Mouse (Mus musculus): Measurements from ENCODE around the gene Smtnl2. TPM values are rescaled to one million over a fixed set of nuclear protein-coding genes. Genes with fewer than 3 reads are reported as not detected.
"Not testable (repeated sequence)": the region's sequence is repeated elsewhere in the genome, so short reads cannot be mapped to it uniquely, and the experiment has no call there.

Smtnl2 gene
- total RNA-seq (2021): 1 to 10 TPM in 1 of 2 experiments, under 1 TPM in 1; 0.68 to 1.5 TPM

- DNase-seq (ENCODE audit: low spot score in 2 of 2): peak; percentile 21 to 36
- intact Hi-C loops (cut with DNase I): no loop called here
Measured at GRCm38 (mm10) chr11:72411093-72411921, at the start of gene Smtnl2. TSS of gene Smtnl2 (minus strand) at chr11:72411713.

GRCm38 (mm10) chr11:72458502-72458901 lies 47.0 kb upstream of the Smtnl2 start:
- DNase-seq (ENCODE audit: low spot score in 2 of 2): no peak
- intact Hi-C loops (cut with DNase I): loop anchor here (5.0 kb wide), 1 partner anchor 74 kb away; no protein-coding TSS in a partner anchor

- no peak for DNase-seq (ENCODE audit: low spot score in 2 of 2)
- intact Hi-C loops (cut with DNase I): loop anchor here (5.0 kb wide), 1 partner anchor 74 kb away; no protein-coding TSS in a partner anchor
Measured at GRCm38 (mm10) chr11:72457995-72458496, 46.5 kb upstream of the Smtnl2 start.

- DNase-seq (ENCODE audit: low spot score in 2 of 2): no peak
- intact Hi-C loops (cut with DNase I): loop anchor here (5.0 kb wide), 1 partner anchor 77 kb away; no protein-coding TSS in a partner anchor
Measured at GRCm38 (mm10) chr11:72455694-72456093, 44.2 kb upstream of the Smtnl2 start.

- intact Hi-C loops (cut with DNase I): no loop called here
- DNase-seq (ENCODE audit: low spot score in 2 of 2): no peak
Measured at GRCm38 (mm10) chr11:72453105-72453953, 41.8 kb upstream of the Smtnl2 start.

- intact Hi-C loops (cut with DNase I): no loop called here
- no peak for DNase-seq (ENCODE audit: low spot score in 2 of 2)
Measured at GRCm38 (mm10) chr11:72452140-72452665, 40.7 kb upstream of the Smtnl2 start.

GRCm38 (mm10) chr11:72447475-72447874 lies 36.0 kb upstream of the Smtnl2 start:
- no peak for DNase-seq (ENCODE audit: low spot score in 2 of 2)
- intact Hi-C loops (cut with DNase I): no loop called here

- DNase-seq (ENCODE audit: low spot score in 2 of 2): no peak
Measured at GRCm38 (mm10) chr11:72446311-72447105, 35.0 kb upstream of the Smtnl2 start.

GRCm38 (mm10) chr11:72440965-72441664 lies 29.6 kb upstream of the Smtnl2 start, which contains the start of gene Mybbp1a:
TSS of gene Mybbp1a (plus strand) at chr11:72441355.
- DNase-seq (ENCODE audit: low spot score in 2 of 2): peak; percentile 97 to 98
- intact Hi-C loops (cut with DNase I): loop anchor here (5.0 kb wide), 1 partner anchor 46 kb away; the partner anchor contains the start of gene Spns2

More at GRCm38 (mm10) chr11:72446311-72447105, 35.0 kb upstream of the Smtnl2 start:
- intact Hi-C loops (cut with DNase I): no loop called here

GRCm38 (mm10) chr11:72440597-72440964 lies 29.1 kb upstream of the Smtnl2 start:
- intact Hi-C loops (cut with DNase I): loop anchor here (5.0 kb wide), 1 partner anchor 47 kb away; the partner anchor contains the start of gene Spns2
- DNase-seq (ENCODE audit: low spot score in 2 of 2): not testable (repeated sequence)

- DNase-seq (ENCODE audit: low spot score in 2 of 2): no peak
- intact Hi-C loops (cut with DNase I): loop anchor here (5.0 kb wide), 2 partner anchors 124 to 196 kb away; no protein-coding TSS in a partner anchor
Measured at GRCm38 (mm10) chr11:72438411-72438810, 26.9 kb upstream of the Smtnl2 start.

- DNase-seq (ENCODE audit: low spot score in 2 of 2): no peak
- intact Hi-C loops (cut with DNase I): loop anchor here (5.0 kb wide), 2 partner anchors 125 to 195 kb away; no protein-coding TSS in a partner anchor
Measured at GRCm38 (mm10) chr11:72436756-72437650, 25.5 kb upstream of the Smtnl2 start.

- no peak for DNase-seq (ENCODE audit: low spot score in 2 of 2)
- intact Hi-C loops (cut with DNase I): loop anchor here (5.0 kb wide), 2 partner anchors 126 to 194 kb away; no protein-coding TSS in a partner anchor
Measured at GRCm38 (mm10) chr11:72436271-72436670, 24.8 kb upstream of the Smtnl2 start.

- intact Hi-C loops (cut with DNase I): loop anchor here (5.0 kb wide), 2 partner anchors 127 to 193 kb away; no protein-coding TSS in a partner anchor
- no peak for DNase-seq (ENCODE audit: low spot score in 2 of 2)
Measured at GRCm38 (mm10) chr11:72435694-72436045, 24.2 kb upstream of the Smtnl2 start.

GRCm38 (mm10) chr11:72434963-72435693 lies 23.6 kb upstream of the Smtnl2 start, which contains the start of gene Ggt6:
TSS of gene Ggt6 (plus strand) at chr11:72435526.
- intact Hi-C loops (cut with DNase I): loop anchor here (5.0 kb wide), 2 partner anchors 127 to 193 kb away; no protein-coding TSS in a partner anchor
- no peak for DNase-seq (ENCODE audit: low spot score in 2 of 2)
